Mouse (Mus musculus): ENCODE results near the gene Trank1. TPM values are rescaled to one million over a fixed set of nuclear protein-coding genes. Genes with fewer than 3 reads are reported as not detected.

The Trank1 gene
- polyA plus RNA-seq, 1 experiment from 2014 or later = 3.4 TPM

DNA sequence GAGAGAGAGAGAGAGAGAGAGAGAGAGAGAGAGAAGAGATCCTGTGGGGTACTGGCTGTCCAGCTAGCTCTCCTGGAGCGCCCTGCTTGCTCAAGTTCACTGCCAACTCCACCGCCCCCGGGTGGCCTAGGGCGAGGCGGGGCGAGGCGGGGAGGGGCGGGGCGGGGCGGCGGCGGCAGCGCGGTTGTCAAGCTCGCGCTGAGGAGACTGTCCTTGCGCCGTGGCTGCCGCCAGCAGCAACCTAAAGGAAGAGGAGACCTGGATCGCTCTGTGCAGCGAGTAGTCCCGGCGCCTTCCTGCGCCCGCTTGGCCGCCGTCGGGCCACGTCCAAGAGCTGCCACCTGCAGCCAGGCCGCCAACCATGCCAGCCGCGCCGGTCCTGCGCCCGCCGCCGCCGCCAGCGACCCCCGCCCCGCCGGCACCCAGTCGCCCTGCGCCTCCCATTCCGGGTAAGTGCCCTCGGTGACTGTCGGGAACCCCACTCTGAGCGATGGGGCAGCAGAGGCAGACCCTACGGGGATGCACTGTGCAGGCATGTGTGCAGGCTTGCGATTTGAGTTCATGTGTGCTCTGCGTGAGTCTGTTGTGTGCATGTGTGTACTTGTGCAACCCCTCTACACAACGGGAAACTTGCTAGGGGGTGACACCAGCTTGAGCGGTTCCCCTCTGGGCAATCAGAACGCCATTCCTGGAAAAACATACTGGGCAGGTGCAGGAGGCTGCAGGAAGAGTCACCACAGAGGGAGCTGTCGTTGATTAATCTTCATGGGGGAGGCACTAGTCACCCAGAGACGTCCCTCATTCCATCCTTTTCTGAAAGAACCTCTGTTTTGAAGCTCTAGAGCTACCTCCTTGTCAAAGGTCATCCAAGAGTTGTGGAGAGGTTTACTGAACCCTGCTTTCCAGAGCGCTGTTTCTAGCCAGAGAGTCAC lies 127.6 kb downstream of the Trank1 start, which contains the start of gene Dclk3:
Gene Dclk3 (plus strand): TSS at position 178 of the 932 bp plus-strand sequence.
- Histone ChIP-seq H3K4me3 (peak within 1 kb of the TSS; percentile 43), H3K9ac (peak within 1 kb of the TSS; percentile 61), H3K27ac (no peak within 1 kb of the TSS), H3K27me3 (peaks cover 26% of the 10 kb centered on the region), H3K9me3 (replicated peaks) (no peaks in the 10 kb centered on the region), H3K4me2 (peak within 1 kb of the TSS; percentile 65), H3K36me3 (ENCODE audit: poor library complexity, severe bottlenecking) (no peaks in the 10 kb centered on the region), H3K4me1 (peaks cover 6% of the 10 kb centered on the region; the same call in 1 of the 2 replicates)
- ATAC-seq = peak; percentile 65
- WGBS = 4% methylated on average over 38 of the region's 57 CpGs

DNA sequence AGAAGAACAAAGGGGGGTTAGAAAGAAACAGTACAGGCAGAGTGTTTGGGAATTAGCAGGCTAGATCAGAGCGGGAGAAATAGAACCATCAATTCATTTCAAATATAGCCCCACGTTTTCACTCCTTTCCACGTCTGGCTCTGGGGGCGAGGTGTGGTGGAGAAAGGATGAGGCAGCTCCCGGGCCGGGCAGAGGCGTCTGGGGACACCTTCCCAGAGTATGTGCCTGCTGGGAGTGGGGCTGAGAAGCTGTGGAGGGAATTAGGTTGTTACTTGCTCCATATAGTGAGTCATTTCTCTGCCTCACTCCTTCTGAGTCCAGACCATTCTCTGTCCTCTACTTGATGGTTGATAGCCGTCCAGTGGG lies 128.3 kb downstream of the Trank1 start:
- Histone ChIP-seq H3K4me2 (peak overlapping the region; percentile 65), H3K36me3 (ENCODE audit: poor library complexity, severe bottlenecking) (no peaks in the 10 kb centered on the region), H3K27me3 (peaks cover 26% of the 10 kb centered on the region), H3K9me3 (replicated peaks) (no peaks in the 10 kb centered on the region), H3K4me1 (peaks cover 6% of the 10 kb centered on the region; the same call in 1 of the 2 replicates), H3K27ac (no peak overlapping the region), H3K4me3 (peak overlapping the region; percentile 43; the same call in 1 of the 2 replicates), H3K9ac (no peak overlapping the region)
- 61% methylated on average over 8 of the region's 8 CpGs for WGBS
- ATAC-seq = no peak

DNA sequence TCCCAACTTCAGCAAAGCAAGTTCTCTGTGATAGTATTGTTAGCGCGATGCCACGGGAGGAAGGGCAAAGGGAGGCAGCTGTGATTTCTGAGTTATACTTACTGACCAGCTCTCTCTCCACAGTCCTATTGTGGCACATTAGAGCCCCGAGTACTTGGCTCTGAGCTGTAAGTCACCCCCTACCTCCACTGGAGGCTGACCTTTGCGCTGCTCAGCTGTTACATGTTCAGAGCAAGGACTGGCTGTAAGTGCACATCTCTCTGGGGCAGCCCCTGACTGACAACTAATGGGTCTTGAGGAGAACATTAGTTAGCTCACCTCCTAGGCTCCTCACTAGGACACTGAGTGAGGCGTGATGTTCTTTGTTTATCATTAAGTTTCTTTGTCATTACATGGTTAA lies 128.9 kb downstream of the Trank1 start:
- ATAC-seq = no peak
- Histone ChIP-seq H3K4me1 (peaks cover 6% of the 10 kb centered on the region; the same call in 1 of the 2 replicates), H3K27me3 (peaks cover 26% of the 10 kb centered on the region), H3K4me2 (no peak overlapping the region), H3K27ac (no peak overlapping the region), H3K9ac (no peak overlapping the region), H3K4me3 (no peak overlapping the region), H3K36me3 (ENCODE audit: poor library complexity, severe bottlenecking) (no peaks in the 10 kb centered on the region), H3K9me3 (replicated peaks) (no peaks in the 10 kb centered on the region)
- 83% methylated on average over 6 of the region's 6 CpGs for WGBS

DNA sequence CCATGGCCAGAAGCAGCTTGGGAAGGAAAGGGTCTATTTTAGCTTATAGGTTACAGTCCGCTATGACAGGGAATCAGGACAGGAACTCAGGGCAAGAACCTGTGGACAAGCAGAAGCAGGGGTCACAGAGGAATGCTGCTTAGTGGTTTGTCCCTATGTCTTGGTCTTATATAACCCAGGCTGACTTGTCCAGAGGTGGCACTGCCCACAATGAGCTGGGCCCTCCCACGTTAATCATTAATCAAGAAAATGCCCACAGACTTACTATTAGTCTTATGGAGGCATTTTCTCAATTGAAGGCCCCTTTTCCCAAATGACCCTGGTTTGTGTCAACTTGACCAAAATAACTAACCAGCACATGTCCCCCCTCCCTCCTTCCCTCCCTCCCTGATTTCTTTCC lies 129.6 kb downstream of the Trank1 start:
- Histone ChIP-seq H3K4me1 (peaks cover 6% of the 10 kb centered on the region; the same call in 1 of the 2 replicates), H3K27me3 (peaks cover 26% of the 10 kb centered on the region), H3K9me3 (replicated peaks) (no peaks in the 10 kb centered on the region), H3K4me2 (no peak overlapping the region), H3K4me3 (no peak overlapping the region), H3K36me3 (ENCODE audit: poor library complexity, severe bottlenecking) (no peaks in the 10 kb centered on the region), H3K9ac (no peak overlapping the region), H3K27ac (no peak overlapping the region)
- WGBS = 90% methylated on average over 2 of the region's 2 CpGs
- no peak for ATAC-seq

Other genes starting within 250 kb of the Trank1 start
- 40.4 and 42.1 TPM in 2 replicates for gene Lrrfip2, start 194.1 kb upstream of the Trank1 start, polyA plus RNA-seq (2015; fragmentation: Nextera tagmentation; extraction: Ambion mirVana)
- gene Mlh1, start 39.9 kb upstream of the Trank1 start, polyA plus RNA-seq (2015; fragmentation: Nextera tagmentation; extraction: Ambion mirVana) = 35.1 and 41.0 TPM in 2 replicates
- 34.0 and 40.4 TPM in 2 replicates for gene Epm2aip1, start 39.8 kb upstream of the Trank1 start, polyA plus RNA-seq (2015; fragmentation: Nextera tagmentation; extraction: Ambion mirVana)
- gene Dclk3, start 127.3 kb downstream of the Trank1 start, polyA plus RNA-seq (2015; fragmentation: Nextera tagmentation; extraction: Ambion mirVana) = 1.6 and 2.0 TPM in 2 replicates

Measured in forebrain, embryonic 13.5 days (tissue).